Mouse (Mus musculus) kidney, embryonic 15.5 days (tissue): ENCODE measurements around the gene Mpeg1. TPM values are rescaled to one million over a fixed set of nuclear protein-coding genes. Genes with fewer than 3 reads are reported as not detected.
A peak's percentile ranks its signal among the peaks of the same experiment; 100 is the strongest.

ENCODE experiments used
- ATAC-seq: fragments of 200-750 bp; cut with Nextera tagmentation; replicated peaks from 2 replicates; pipeline ENCODE4 v1.8.0; 2017; ENCODE audit warnings: moderate TSS enrichment; ENCODE audit not compliant: low FRiP score
- H3K27ac ChIP-seq: fragments of 300-500 bp; sonication (generic); 2 replicates; pipeline ENCODE4 v1.5.1; 2015; ENCODE audit warnings: mild to moderate bottlenecking, inconsistent platforms
- H3K27me3 ChIP-seq: fragments of 300-500 bp; sonication (generic); 2 replicates; pipeline ENCODE4 v1.6.1; 2015; ENCODE audit warnings: inconsistent platforms
- H3K36me3 ChIP-seq: fragments of 300-500 bp; sonication (generic); 2 replicates; pipeline ENCODE4 v1.6.1; 2015; ENCODE audit warnings: inconsistent platforms
- H3K4me1 ChIP-seq: fragments of 300-500 bp; sonication (generic); 2 replicates; pipeline ENCODE4 v1.6.1; 2015; ENCODE audit warnings: inconsistent platforms
- H3K4me2 ChIP-seq: fragments of 300-500 bp; sonication (generic); 2 replicates; pipeline ENCODE4 v1.6.1; 2015; ENCODE audit warnings: moderate library complexity, mild to moderate bottlenecking, inconsistent platforms
- H3K4me3 ChIP-seq: fragments of 300-500 bp; sonication (generic); replicated peaks from 2 replicates; pipeline ENCODE4 v1.5.1; 2015; ENCODE audit warnings: mild to moderate bottlenecking, inconsistent platforms
- H3K9ac ChIP-seq: fragments of 300-500 bp; sonication (generic); 2 replicates; pipeline ENCODE4 v1.6.1; 2015; ENCODE audit warnings: mild to moderate bottlenecking, inconsistent platforms
- H3K9me3 ChIP-seq: fragments of 300-500 bp; sonication (generic); replicated peaks from 2 replicates; pipeline ENCODE4 v1.6.1; 2016; ENCODE audit warnings: inconsistent platforms
- WGBS: fragments of 180-500 bp; shearing (Covaris S2); methylation state at CpG from one replicate; pipeline ENCODE4 v1.1.7; 2015; ENCODE audit warnings: mixed read lengths; 5-methylcytosine and 5-hydroxymethylcytosine counted together
- polyA plus RNA-seq: library from polyadenylated mRNA; unstranded; fragments of >200 nt; fragmentation: Nextera tagmentation; extraction: Ambion mirVana; gene quantifications from 2 replicates; pipeline ENCODE4 v1.2.1, GENCODE M21; 2015

The Mpeg1 gene
- polyA plus RNA-seq, 1 experiment from 2014 or later = 0.57 TPM

DNA sequence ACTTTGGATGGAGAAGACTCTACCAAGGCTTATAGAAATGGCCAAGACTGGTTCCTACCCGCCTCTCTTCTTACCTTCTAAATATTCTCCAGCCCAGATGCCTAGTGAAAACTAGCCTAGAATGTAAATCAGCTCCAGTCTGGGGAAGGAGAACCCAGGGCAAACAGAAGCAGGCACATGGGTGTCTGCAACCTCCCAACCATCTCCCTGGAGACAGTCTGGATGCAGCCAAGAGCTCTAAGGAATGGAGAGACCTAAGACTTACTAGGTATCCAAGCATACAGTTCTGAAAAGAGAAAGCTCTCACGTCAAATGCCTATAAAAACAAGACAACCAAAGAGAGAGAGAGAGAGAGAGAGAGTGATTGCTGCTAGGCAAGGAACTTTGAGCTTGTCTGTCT is 37.3 kb downstream of the Mpeg1 start:
- 83% methylated on average over 2 of the region's 2 CpGs for WGBS
- Histone ChIP-seq H3K27ac (no peak overlapping the region), H3K36me3 (no peaks in the 10 kb centered on the region), H3K9ac (no peak overlapping the region), H3K4me1 (peaks cover 20% of the 10 kb centered on the region), H3K4me3 (no peak overlapping the region), H3K4me2 (no peak overlapping the region), H3K27me3 (0 out of 2 replicates have a peak, but pooled peaks cover 6% of the 10 kb centered on the region), H3K9me3 (no peaks in the 10 kb centered on the region)
- no peak for ATAC-seq

GRCm38 (mm10) chr19:12498321-12498720 is 37.7 kb downstream of the Mpeg1 start:
- 0 out of 2 replicates have a peak, but pooled peaks cover 6% of the 10 kb centered on the region for H3K27me3 ChIP-seq
- no peak overlapping the region for H3K9ac ChIP-seq
- no peaks in the 10 kb centered on the region for H3K9me3 ChIP-seq
- WGBS = 67% methylated on average over 4 of the region's 4 CpGs
- no peak overlapping the region for H3K27ac ChIP-seq
- ATAC-seq = no peak
- no peak overlapping the region for H3K4me3 ChIP-seq
- no peaks in the 10 kb centered on the region for H3K36me3 ChIP-seq
- no peak overlapping the region for H3K4me2 ChIP-seq
- peaks cover 20% of the 10 kb centered on the region for H3K4me1 ChIP-seq

GRCm38 (mm10) chr19:12498941-12499340 is 38.4 kb downstream of the Mpeg1 start:
- no peak for ATAC-seq
- no peak overlapping the region for H3K27ac ChIP-seq
- H3K4me1 ChIP-seq = peaks cover 15% of the 10 kb centered on the region
- H3K27me3 ChIP-seq = 0 out of 2 replicates have a peak, but pooled peaks cover 6% of the 10 kb centered on the region
- no peak overlapping the region for H3K4me3 ChIP-seq
- WGBS = 86% methylated on average over 1 of the region's 1 CpGs
- H3K9me3 ChIP-seq = no peaks in the 10 kb centered on the region
- H3K4me2 ChIP-seq = 0 out of 2 replicates have a peak overlapping the region, but pooled peaks have one; percentile 89
- H3K36me3 ChIP-seq = no peaks in the 10 kb centered on the region
- H3K9ac ChIP-seq = no peak overlapping the region

GRCm38 (mm10) chr19:12499485-12499884 is 38.9 kb downstream of the Mpeg1 start:
- Histone ChIP-seq H3K36me3 (no peaks in the 10 kb centered on the region), H3K27ac (no peak overlapping the region), H3K9ac (no peak overlapping the region), H3K9me3 (no peaks in the 10 kb centered on the region), H3K27me3 (0 out of 2 replicates have a peak, but pooled peaks cover 6% of the 10 kb centered on the region), H3K4me1 (peaks cover 13% of the 10 kb centered on the region), H3K4me3 (peak overlapping the region; percentile 72), H3K4me2 (peak overlapping the region; percentile 89)
- ATAC-seq = no peak
- WGBS = 18% methylated on average over 2 of the region's 2 CpGs

GRCm38 (mm10) chr19:12500124-12500523 is 39.5 kb downstream of the Mpeg1 start:
- Histone ChIP-seq H3K4me3 (peak overlapping the region; percentile 72), H3K4me2 (peak overlapping the region; percentile 89), H3K4me1 (peaks cover 13% of the 10 kb centered on the region), H3K27me3 (0 out of 2 replicates have a peak, but pooled peaks cover 6% of the 10 kb centered on the region), H3K36me3 (no peaks in the 10 kb centered on the region), H3K9ac (peak overlapping the region; percentile 17; the same call in 1 of the 2 replicates), H3K27ac (no peak overlapping the region), H3K9me3 (no peaks in the 10 kb centered on the region)
- WGBS = 6% methylated on average over 3 of the region's 3 CpGs
- 0 out of 2 replicates have a peak, but pooled peaks have one; percentile 15 for ATAC-seq

GRCm38 (mm10) chr19:12500881-12501311 is 40.3 kb downstream of the Mpeg1 start:
- WGBS = under 1% methylated on average over 37 of the region's 38 CpGs
- H3K4me2 ChIP-seq = peak overlapping the region; percentile 89

DNA sequence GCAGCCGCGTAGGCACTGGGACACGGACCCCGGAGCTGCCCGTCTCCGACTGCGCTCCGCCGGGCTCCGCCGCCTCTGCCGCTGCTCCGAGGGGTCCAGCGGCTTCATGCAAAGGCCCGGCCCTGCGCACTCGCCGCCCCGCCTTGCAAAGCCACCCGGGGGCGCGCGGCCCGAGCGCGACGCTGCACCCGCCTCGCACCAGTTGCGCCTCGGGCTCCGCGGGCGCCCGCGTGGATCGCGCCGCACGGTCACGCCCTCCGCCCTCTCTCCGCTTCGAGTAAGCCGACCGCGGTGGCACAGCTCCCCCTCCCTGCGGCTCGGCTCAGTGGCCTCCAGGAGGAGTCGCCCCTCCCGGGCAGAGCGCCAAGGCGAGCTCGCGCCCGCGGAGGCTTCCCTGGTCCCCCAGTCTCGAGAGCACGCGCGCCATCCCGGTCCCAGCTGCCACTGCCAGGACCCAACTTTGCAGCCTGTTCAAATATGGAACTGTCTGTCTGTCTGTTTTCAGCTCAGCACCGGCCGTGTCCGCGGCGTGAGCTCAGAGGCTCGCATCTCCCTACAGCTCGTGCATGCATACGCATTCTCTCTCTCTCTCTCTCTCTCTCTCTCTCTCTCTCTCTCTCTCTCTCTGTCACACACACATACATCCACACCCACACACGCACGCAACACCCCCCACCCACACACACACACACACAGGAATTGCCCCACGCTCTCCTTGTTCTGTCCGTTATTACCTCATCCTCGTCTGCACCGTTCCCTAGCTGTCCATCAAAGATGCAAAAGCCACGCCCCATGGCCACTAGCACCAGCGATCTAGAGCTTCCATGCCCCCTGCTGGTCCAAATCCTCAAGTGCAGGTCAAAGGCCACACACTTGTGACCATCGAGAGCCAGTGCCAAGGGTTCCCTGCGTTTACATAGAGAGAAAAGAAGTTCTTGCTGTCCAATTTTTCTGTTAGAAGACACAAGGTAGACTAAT is 41.1 kb downstream of the Mpeg1 start, which contains the start of gene Dtx4:
Gene Dtx4, minus strand, starts transcription at position 85 of the 978 bp plus-strand sequence.
- peak within 1 kb of the TSS; percentile 86 for H3K27ac ChIP-seq
- no peaks in the 10 kb centered on the region for H3K36me3 ChIP-seq
- ATAC-seq = peak; percentile 95
- WGBS = under 1% methylated on average over 74 of the region's 80 CpGs
- peaks cover 13% of the 10 kb centered on the region for H3K4me1 ChIP-seq
- H3K4me2 ChIP-seq = peak within 1 kb of the TSS; percentile 89
- H3K27me3 ChIP-seq = 0 out of 2 replicates have a peak, but pooled peaks cover 6% of the 10 kb centered on the region
- H3K4me3 ChIP-seq = peak within 1 kb of the TSS; percentile 72
- peak within 1 kb of the TSS; percentile 70 for H3K9ac ChIP-seq
- H3K9me3 ChIP-seq = no peaks in the 10 kb centered on the region

More at GRCm38 (mm10) chr19:12500881-12501311, 40.3 kb downstream of the Mpeg1 start:
- no peaks in the 10 kb centered on the region for H3K36me3 ChIP-seq
- peak overlapping the region; percentile 72 for H3K4me3 ChIP-seq
- H3K9ac ChIP-seq = peak overlapping the region; percentile 70
- H3K9me3 ChIP-seq = no peaks in the 10 kb centered on the region
- H3K27me3 ChIP-seq = 0 out of 2 replicates have a peak, but pooled peaks cover 6% of the 10 kb centered on the region
- peak; percentile 76 for ATAC-seq
- peak overlapping the region; percentile 86 for H3K27ac ChIP-seq
- H3K4me1 ChIP-seq = peaks cover 13% of the 10 kb centered on the region

GRCm38 (mm10) chr19:12502756-12503155 is 42.2 kb downstream of the Mpeg1 start:
- Histone ChIP-seq H3K4me3 (no peak overlapping the region), H3K9me3 (no peaks in the 10 kb centered on the region), H3K27ac (no peak overlapping the region), H3K4me1 (peaks cover 13% of the 10 kb centered on the region), H3K36me3 (no peaks in the 10 kb centered on the region), H3K27me3 (0 out of 2 replicates have a peak, but pooled peaks cover 6% of the 10 kb centered on the region), H3K9ac (no peak overlapping the region), H3K4me2 (no peak overlapping the region)
- 87% methylated on average over 7 of the region's 7 CpGs for WGBS
- ATAC-seq = no peak

DNA sequence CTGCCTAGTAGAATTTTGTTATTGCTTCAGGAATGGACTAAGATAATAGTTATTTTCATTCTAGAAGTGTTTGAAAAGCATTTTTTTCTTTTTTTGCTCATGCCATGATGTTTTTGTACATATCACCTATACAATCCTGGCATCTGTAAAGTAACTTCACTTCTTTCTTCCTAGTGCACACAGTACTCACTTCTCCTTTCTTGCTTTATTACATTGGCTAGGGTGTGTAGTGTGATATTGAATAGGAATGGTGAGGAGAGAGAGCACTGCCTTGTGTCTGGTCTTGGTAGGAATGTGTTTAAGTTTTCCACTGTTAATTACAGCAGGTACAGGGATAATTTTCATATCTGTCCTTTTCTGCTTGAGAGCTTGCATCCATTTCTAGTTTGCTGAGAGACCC is 54.0 kb downstream of the Mpeg1 start:
- H3K4me1 ChIP-seq = no peaks in the 10 kb centered on the region
- H3K27me3 ChIP-seq = 0 out of 2 replicates have a peak, but pooled peaks cover 4% of the 10 kb centered on the region
- no peak overlapping the region for H3K27ac ChIP-seq
- H3K4me2 ChIP-seq = no peak overlapping the region
- H3K9me3 ChIP-seq = no peaks in the 10 kb centered on the region
- H3K36me3 ChIP-seq = no peaks in the 10 kb centered on the region
- ATAC-seq = no peak
- no peak overlapping the region for H3K9ac ChIP-seq
- H3K4me3 ChIP-seq = no peak overlapping the region

Other genes starting within 250 kb of the Mpeg1 start
- gene Olfr1432, start 228.2 kb upstream of the Mpeg1 start, polyA plus RNA-seq = not detected in 2 replicates
- gene Olfr262, start 219.1 kb upstream of the Mpeg1 start, polyA plus RNA-seq = not detected in 2 replicates
- not detected in 2 replicates for gene Olfr235, start 199.7 kb upstream of the Mpeg1 start, polyA plus RNA-seq
- gene Olfr1434, start 180.9 kb upstream of the Mpeg1 start, polyA plus RNA-seq = not detected in 2 replicates
- not detected in 2 replicates for gene Olfr1436, start 161.6 kb upstream of the Mpeg1 start, polyA plus RNA-seq
- gene Olfr1437, start 135.7 kb upstream of the Mpeg1 start, polyA plus RNA-seq = not detected in 2 replicates
- gene Olfr1438-ps1, start 124.9 kb upstream of the Mpeg1 start, polyA plus RNA-seq = not detected in 2 replicates
- not detected in 2 replicates for gene Olfr1440, start 73.5 kb upstream of the Mpeg1 start, polyA plus RNA-seq
- not detected in 2 replicates for gene Olfr1441, start 43.3 kb upstream of the Mpeg1 start, polyA plus RNA-seq
- not detected in 2 replicates for gene Pfpl, start 32.9 kb upstream of the Mpeg1 start, polyA plus RNA-seq
- gene Dtx4, start 40.7 kb downstream of the Mpeg1 start, polyA plus RNA-seq = 6.2 and 6.7 TPM in 2 replicates
- 25.3 and 26.3 TPM in 2 replicates for gene Fam111a, start 85.0 kb downstream of the Mpeg1 start, polyA plus RNA-seq
- gene Gm4952, start 139.2 kb downstream of the Mpeg1 start, polyA plus RNA-seq = 0.23 and 0.27 TPM in 2 replicates
- gene Glyat, start 172.5 kb downstream of the Mpeg1 start, polyA plus RNA-seq = 11.5 and 12.6 TPM in 2 replicates
- gene Olfr1442, start 209.7 kb downstream of the Mpeg1 start, polyA plus RNA-seq = not detected in 2 replicates
- not detected in 2 replicates for gene Olfr1443, start 217.3 kb downstream of the Mpeg1 start, polyA plus RNA-seq
- gene Keg1, start 235.0 kb downstream of the Mpeg1 start, polyA plus RNA-seq = 57.5 and 58.1 TPM in 2 replicates